Mouse (Mus musculus) testis, adult 2 months (tissue): ENCODE measurements around the gene Dis3l2. TPM values are rescaled to one million over a fixed set of nuclear protein-coding genes. Genes with fewer than 3 reads are reported as not detected.

ENCODE experiments used
- H3K27ac ChIP-seq: fragments of 200-500 bp; 2 replicates; pipeline ENCODE4 v1.5.1; 2012; ENCODE audit warnings: low read depth, low read length; ENCODE audit not compliant: control insufficient read depth, insufficient read depth
- H3K27me3 ChIP-seq: fragments of 200-500 bp; 2 replicates; pipeline ENCODE4 v1.6.1; 2012; ENCODE audit warnings: mild to moderate bottlenecking, low read length, moderate library complexity; ENCODE audit not compliant: control insufficient read depth, insufficient read depth
- H3K36me3 ChIP-seq: fragments of 200-500 bp; 2 replicates; pipeline ENCODE4 v1.6.1; 2012; ENCODE audit warnings: mild to moderate bottlenecking, low read length; ENCODE audit not compliant: control insufficient read depth, insufficient read depth
- H3K4me1 ChIP-seq: fragments of 200-500 bp; 2 replicates; pipeline ENCODE4 v1.6.1; 2012; ENCODE audit warnings: low read length; ENCODE audit not compliant: control insufficient read depth, insufficient read depth
- H3K4me3 ChIP-seq: fragments of 200-500 bp; 2 replicates; pipeline ENCODE4 v1.5.1; 2012; ENCODE audit warnings: low read depth, mild to moderate bottlenecking, low read length, moderate library complexity, mixed read lengths; ENCODE audit not compliant: control insufficient read depth
- CTCF ChIP-seq: fragments of 200-500 bp; IDR thresholded peaks from 2 replicates; pipeline ENCODE4 v1.5.1; 2012; ENCODE audit warnings: low read depth, mild to moderate bottlenecking, inconsistent platforms, low read length, moderate library complexity; ENCODE audit not compliant: control insufficient read depth, insufficient read depth, insufficient replicate concordance
- POLR2A ChIP-seq: fragments of 200-500 bp; IDR thresholded peaks from 2 replicates; pipeline ENCODE4 v1.6.1; 2012; ENCODE audit warnings: low read depth, mild to moderate bottlenecking, inconsistent platforms, low read length, moderate library complexity; ENCODE audit not compliant: control insufficient read depth
- polyA plus RNA-seq: library from polyadenylated mRNA; depleted of rRNA; stranded (reverse); fragments of >200 nt; gene quantifications from 2 replicates; pipeline ENCODE4 v1.2.3, GENCODE M21; 2012

Gene Dis3l2
- polyA plus RNA-seq, 1 experiment, result 27.5 TPM

DNA sequence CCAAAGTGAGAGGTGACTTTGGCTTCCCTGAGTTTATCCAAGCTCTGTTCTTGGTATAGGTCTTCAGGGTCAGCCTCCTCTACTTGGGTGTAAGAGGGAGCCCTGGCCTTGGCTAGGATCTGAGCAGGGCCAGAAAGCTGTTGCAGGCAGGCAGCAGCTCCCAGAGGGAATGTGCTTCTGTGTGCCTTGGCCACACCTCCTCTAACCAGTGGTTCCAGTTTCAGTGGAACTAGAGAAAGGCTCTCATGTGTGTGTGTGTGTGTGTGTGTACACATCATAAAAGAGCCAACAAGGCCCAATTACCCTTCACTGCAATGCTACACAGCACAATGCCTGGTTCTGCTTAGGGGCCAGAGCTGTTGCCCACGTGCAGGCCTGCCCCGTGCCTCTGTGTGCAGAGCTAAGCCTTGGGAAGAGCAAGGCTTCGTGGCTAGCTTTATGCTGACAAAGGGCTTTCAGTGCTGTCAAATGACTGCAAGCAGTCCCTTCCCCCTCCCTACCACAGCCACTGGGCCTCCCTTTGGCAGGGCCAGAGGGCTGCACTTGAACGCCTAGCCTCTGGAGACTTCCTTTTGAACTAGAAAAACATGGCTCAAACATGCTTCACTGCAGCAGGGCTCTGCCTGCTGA lies 332.0 kb downstream of the Dis3l2 start:
- Histone ChIP-seq H3K4me3 (no peak overlapping the region), H3K27me3 (no peaks in the 10 kb centered on the region), H3K4me1 (peaks cover 3% of the 10 kb centered on the region; the same call in 1 of the 2 replicates), H3K27ac (0 out of 2 replicates have a peak overlapping the region, but pooled peaks have one; percentile 38), H3K36me3 (no peaks in the 10 kb centered on the region)
- no peak for TF ChIP-seq POLR2A
- TF ChIP-seq CTCF, result no peak

DNA sequence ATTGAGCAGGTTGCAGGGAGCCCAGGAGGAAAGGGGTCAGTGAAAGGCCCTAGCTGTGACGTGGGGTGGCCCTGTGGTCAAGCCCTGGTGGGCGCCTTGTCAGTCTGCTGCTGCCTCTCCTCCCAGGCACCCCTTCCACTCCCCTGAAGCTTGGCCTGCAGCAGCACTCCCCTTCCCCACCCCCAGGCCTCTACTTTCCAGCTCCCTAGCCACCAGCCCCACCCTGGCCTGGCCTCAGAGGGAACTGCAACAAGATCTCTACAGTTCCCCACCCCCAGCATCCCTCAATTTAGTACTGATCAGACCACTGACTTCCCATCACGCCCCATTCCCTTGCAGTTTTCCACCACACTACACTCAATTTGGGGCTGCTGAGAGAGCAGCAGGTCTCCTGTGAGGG lies 332.7 kb downstream of the Dis3l2 start:
- H3K4me1 ChIP-seq, result peaks cover 3% of the 10 kb centered on the region; the same call in 1 of the 2 replicates
- TF ChIP-seq POLR2A (no peak), CTCF (no peak)
- H3K27me3 ChIP-seq, result no peaks in the 10 kb centered on the region
- H3K36me3 ChIP-seq, result no peaks in the 10 kb centered on the region
- no peak overlapping the region for H3K4me3 ChIP-seq
- H3K27ac ChIP-seq, result no peak overlapping the region

DNA sequence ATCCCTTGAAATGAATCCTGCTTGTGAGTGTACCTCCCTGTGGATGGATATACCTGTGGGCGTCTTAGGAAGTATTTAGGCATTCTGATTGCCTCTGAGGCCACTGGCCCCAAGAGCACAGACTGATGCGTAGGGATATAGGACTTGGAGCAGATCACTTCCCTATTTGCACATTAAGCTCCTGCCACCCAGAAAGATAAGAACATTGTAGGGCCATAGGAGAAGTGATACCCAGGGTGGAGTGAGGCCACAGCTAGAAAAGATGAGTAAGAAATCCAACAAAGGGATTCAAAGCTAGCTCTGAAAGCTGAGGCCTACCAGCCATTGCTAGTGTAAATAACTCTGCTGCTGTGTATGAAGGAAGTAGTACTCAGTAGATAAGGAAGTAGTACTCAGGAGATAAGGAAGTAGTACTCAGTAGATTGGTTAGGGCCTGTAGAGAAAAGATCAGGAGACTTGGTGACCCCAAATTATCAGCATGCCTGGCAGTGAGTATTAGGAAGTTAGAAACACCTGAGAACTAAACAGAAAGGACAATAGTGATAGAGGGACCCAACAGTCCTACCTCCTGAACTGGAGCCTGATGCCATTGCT lies 335.0 kb downstream of the Dis3l2 start:
- peaks cover 3% of the 10 kb centered on the region; the same call in 1 of the 2 replicates for H3K4me1 ChIP-seq
- no peaks in the 10 kb centered on the region for H3K27me3 ChIP-seq
- no peak overlapping the region for H3K27ac ChIP-seq
- H3K36me3 ChIP-seq, result no peaks in the 10 kb centered on the region
- no peak for TF ChIP-seq CTCF
- TF ChIP-seq POLR2A, result no peak
- H3K4me3 ChIP-seq, result no peak overlapping the region

DNA sequence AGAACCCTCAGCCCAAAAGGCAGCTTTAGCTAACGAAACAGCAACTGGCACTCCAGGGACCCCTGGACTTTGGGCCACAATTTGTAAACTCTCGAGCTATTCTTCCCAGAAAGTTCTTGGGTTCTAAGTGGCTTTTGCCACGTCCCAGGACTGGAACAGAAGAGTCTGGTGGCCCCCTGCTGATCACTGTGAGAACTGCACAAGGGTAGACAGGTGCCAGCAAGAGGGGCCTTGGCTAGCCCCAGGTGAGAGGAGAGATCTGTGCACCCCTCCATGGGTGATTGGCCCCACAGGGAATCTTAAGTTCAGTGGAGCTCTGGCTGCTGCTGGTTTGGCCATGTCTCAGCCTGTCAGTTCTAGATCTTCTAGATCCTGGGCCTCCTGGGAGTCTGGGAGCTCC lies 337.5 kb downstream of the Dis3l2 start:
- TF ChIP-seq CTCF (peak; percentile 45; the same call in 1 of the 2 replicates), POLR2A (no peak)
- Histone ChIP-seq H3K27me3 (no peaks in the 10 kb centered on the region), H3K36me3 (no peaks in the 10 kb centered on the region)

DNA sequence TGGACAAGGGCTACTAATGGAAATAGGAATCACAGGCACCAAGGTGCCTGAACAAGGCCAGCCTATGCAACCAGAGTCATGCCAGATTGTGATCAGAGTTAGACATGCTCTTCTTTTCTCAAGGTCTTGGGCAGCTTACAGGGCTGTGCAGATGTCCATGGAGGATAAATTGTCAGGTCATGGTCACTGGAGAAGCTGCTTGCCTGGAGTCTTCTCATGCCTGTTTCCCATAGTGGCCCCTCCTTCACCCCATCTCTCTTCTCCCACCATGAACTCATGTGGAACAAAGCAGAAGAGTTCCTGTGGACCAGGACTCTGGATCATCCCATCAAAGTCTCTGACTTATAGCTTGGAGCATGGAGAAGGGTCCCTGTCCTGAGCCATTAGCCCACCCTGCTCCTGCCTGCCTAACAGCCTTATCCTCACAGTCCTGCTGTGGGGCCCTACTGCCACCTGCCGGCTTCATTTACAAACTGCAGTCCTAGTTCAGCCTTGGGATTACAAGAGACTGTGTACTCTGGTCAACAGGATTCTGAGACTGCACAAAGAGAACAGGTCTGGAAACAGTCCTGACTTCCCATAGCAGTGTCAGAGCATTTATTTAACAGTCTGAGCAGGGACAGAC lies 338.3 kb downstream of the Dis3l2 start:
- H3K4me3 ChIP-seq, result no peak overlapping the region
- no peaks in the 10 kb centered on the region for H3K4me1 ChIP-seq
- H3K36me3 ChIP-seq, result no peaks in the 10 kb centered on the region
- TF ChIP-seq CTCF, result peak; percentile 61; the same call in 1 of the 2 replicates
- no peak for TF ChIP-seq POLR2A
- no peaks in the 10 kb centered on the region for H3K27me3 ChIP-seq
- no peak overlapping the region for H3K27ac ChIP-seq

More for the DNA sequence above, 337.5 kb downstream of the Dis3l2 start:
- Histone ChIP-seq H3K4me1 (no peaks in the 10 kb centered on the region; the same call in 1 of the 2 replicates), H3K27ac (no peak overlapping the region), H3K4me3 (no peak overlapping the region)

DNA sequence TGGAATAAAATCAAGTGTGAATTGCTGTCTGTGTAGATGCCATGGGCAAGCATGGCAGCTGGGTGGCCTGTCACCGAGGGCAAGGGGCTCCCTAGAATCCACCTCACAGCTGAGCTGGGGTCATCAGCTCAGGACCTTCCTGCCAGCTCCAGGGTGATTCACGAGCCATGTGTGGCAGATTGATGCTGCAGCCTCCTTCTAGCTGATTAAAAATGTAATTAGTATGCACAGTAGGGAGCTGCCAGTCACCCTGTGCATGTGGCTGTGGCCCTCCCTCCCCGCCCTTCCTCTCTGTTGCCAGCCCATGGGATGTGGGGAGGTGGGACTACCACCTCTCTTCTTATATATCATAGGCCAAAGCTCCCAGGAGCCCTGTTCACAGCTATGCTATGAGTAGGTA lies 346.5 kb downstream of the Dis3l2 start:
- Histone ChIP-seq H3K27ac (no peak overlapping the region), H3K4me1 (no peaks in the 10 kb centered on the region), H3K36me3 (no peaks in the 10 kb centered on the region), H3K4me3 (no peak overlapping the region), H3K27me3 (no peaks in the 10 kb centered on the region)
- no peak for TF ChIP-seq CTCF
- no peak for TF ChIP-seq POLR2A

DNA sequence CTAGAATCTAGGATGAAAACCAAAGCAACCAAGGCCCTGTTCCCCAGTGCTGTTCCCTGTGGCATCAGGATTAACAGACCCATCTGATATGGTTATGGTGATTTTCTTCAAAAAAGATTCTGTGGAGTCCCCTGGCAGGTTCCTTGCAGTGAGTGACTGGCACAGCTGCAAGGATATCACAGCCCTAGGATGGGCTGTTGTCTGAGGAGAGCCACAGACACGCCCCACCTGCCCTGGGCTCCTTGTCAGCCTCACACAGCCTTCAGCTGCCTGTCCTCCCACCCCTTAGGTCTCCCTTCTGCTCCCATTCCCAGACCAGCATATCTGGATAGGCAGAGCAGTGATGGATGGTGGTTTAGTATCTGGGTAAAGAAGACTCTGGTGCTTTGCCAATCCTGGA lies 347.1 kb downstream of the Dis3l2 start:
- TF ChIP-seq POLR2A (no peak), CTCF (no peak)

More for the DNA sequence above, 347.1 kb downstream of the Dis3l2 start:
- Histone ChIP-seq H3K27ac (no peak overlapping the region), H3K36me3 (no peaks in the 10 kb centered on the region), H3K4me3 (no peak overlapping the region), H3K4me1 (no peaks in the 10 kb centered on the region), H3K27me3 (no peaks in the 10 kb centered on the region)
